Mouse (Mus musculus): ENCODE measurements around the gene Uba2. TPM values are rescaled to one million over a fixed set of nuclear protein-coding genes. Genes with fewer than 3 reads are reported as not detected.
"Not testable (repeated sequence)": the region's sequence is repeated elsewhere in the genome, so short reads cannot be mapped to it uniquely, and the experiment has no call there.

Gene Uba2
- 10 to 100 TPM; 51.0 to 53.5 TPM for total RNA-seq (2021)

DNA sequence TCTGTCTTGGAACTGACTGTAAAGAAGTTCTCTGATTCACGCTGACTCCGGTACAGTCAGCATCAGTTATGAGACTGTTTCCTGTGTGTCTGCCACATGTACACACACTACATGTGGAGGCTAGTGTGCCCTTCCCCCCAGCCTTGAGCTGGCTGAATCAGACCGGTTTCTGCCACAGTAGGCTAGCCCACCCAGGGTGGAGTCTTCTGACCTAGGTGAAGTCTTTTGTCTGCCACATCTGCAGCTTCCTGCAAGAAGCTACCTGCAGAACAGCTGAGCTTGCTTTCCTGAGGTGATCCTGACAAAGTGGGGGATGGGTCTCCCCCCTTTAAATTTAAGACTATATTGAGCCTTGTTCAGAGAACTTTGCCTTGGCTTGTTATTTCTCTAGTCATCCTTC is at the start of gene Uba2:
Gene Uba2, minus strand, starts transcription at position 146 of the 400 bp plus-strand sequence.
- intact Hi-C loops (cut with DNase I) = no loop called here

GRCm38 (mm10) chr7:34218496-34218895 is 49.1 kb upstream of the Uba2 start:
- intact Hi-C loops (cut with DNase I) = no loop called here
- no peak for DNase-seq

More for the DNA sequence above, at the start of gene Uba2:
- DNase-seq = no peak

DNA sequence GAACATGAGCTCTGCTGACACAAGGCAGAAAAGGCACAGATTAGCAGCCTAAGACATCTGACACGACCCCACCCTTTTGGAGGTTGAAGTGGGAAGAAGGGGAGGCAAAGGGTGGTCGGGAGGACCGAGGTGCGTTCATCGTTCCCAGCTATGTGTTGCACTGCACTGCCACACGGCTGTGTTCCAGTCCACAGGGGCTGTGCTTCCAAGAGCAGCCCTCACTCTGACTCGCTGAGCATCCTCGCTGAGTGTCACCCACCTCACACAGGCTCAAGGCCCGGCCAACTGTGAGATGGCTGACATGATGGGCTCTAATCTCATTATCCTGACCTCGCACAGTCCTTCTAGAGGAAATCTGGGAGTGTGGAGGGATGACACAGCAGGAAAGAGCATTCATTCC is 47.1 kb upstream of the Uba2 start:
- intact Hi-C loops (cut with DNase I) = no loop called here
- DNase-seq = no peak

DNA sequence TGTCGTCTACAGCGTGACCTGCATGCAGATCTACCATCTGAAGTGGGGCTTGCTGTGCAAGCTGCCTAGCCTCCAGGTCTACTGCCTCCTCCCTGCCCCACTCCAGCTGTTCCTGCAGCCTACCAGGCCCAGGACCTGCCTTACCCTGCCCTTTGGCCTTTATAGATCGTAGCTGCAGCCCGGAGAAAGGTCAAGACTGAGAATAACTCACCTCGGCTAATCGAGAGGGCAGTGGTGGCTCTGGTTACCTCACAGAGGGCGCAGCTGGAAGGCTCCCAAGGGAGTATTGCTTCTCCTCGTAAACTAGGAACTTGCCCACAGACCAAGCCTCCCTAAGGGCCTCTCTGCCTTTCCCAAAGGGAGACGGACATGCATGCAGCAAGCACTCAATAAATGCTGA is 46.1 kb upstream of the Uba2 start:
- DNase-seq = no peak
- intact Hi-C loops (cut with DNase I) = no loop called here

GRCm38 (mm10) chr7:34214644-34215043 is 45.2 kb upstream of the Uba2 start:
- intact Hi-C loops (cut with DNase I) = no loop called here
- no peak for DNase-seq

- no peak for DNase-seq
- intact Hi-C loops (cut with DNase I) = no loop called here
Observed at GRCm38 (mm10) chr7:34213281-34213680, 43.9 kb upstream of the Uba2 start.

DNA sequence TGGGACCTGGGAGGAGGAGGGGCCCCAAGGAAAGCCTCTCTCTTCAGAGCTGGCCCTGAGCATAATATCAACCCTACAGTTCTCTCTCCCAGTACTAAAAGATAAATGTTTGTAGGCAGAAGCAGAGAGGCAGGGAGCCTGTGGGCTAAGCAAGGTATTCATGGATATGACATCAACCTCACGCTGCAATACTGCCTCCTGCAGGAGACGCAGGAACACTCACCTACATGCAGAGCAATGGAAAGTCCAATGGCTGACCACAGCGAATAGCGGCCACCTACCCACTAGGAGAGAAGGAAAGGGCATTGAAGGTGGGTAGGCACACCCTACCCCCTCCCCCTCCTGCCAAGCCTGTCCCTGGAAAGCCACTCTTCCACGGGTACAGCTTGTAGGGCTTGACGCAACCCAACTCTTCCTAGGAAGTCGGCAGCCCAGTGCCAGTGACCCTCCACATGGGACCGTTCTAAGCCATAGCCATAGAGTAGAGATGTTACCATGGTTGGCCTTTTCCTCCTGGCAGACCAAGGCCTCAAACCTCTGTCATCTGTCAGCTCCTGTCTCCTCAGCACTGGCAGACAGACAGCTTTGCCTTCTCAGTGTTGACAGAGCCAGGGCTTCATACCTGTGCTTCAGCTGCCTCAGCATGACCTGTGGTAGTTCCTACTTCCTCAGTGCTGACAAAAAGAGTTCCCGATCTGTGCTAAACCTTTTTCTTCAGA is 38.8 kb upstream of the Uba2 start:
- DNase-seq = no peak
- intact Hi-C loops (cut with DNase I) = no loop called here

- DNase-seq = no peak
- intact Hi-C loops (cut with DNase I) = no loop called here
Observed at GRCm38 (mm10) chr7:34206331-34206730, 36.9 kb upstream of the Uba2 start.

DNA sequence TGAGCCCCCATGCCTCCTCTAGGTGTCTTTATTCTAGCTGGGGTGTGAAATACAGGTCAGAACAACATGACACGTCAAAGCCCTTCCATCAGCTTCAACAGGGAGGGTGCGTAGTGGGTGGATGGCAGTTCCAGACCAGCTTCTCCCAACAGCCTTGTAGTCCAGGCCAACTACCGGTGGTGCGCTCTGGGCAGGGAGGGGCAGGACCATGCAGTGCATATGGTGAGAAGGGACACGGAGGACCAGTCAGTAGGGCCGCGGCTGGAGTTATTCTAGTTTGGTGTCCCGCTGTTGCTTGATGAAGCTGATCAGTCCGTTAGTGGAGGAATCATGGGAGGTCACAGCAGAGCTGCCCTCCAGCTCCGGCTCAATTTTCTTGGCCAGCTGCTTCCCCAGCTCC is 32.7 kb upstream of the Uba2 start:
- intact Hi-C loops (cut with DNase I); DNase-seq: not testable (repeated sequence)

DNA sequence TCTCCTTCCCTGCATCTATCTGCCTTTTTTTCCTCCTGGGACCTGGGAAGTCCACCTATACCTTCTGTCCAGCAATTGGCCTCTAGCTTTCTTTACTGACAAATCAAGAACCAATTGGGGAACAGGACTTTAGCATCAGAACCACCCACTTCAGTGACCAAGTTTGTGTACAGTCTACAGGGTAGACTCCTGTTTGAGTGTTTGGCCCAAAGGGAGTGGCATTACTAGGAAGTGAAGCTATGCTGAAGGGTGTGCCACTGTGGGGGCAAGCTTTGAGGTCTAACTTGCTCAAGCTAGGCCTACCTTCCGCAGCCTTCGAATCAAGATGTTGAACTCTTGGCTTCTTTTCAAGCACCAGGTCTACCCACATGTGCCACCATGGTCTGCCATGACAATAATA is 31.4 kb upstream of the Uba2 start:
- no peak for DNase-seq
- intact Hi-C loops (cut with DNase I) = no loop called here

DNA sequence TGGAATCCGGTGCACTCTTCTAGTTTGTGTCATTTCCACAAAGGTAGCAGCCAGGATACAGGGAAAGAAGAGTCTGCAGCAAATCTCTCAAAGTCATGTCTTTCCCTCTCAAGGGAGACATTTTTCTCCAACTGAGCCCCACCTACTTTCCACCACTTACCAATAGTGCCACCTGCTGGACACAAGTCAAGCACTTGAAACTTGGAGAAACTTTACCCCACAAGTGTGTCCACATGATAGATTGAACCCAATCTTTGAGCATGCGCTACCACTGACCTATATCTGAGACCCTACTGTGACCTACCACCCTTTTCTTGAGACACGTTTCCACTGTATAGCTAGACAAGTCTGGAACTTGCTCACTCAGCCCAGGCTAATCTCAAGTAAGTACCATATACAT is 28.9 kb upstream of the Uba2 start:
- DNase-seq = peak; percentile 41 to 68
- intact Hi-C loops (cut with DNase I) = loop anchor here (5.0 kb wide), 1 partner anchor 216 kb away; no protein-coding TSS in a partner anchor

GRCm38 (mm10) chr7:34196132-34197128 is 27.0 kb upstream of the Uba2 start, which contains the start of gene Pdcd2l:
Pdcd2l (minus strand) TSS chr7:34196661.
- intact Hi-C loops (cut with DNase I) = loop anchor here (5.0 kb wide), 1 partner anchor 214 kb away; no protein-coding TSS in a partner anchor
- peak; percentile 93 to 94 for DNase-seq

DNA sequence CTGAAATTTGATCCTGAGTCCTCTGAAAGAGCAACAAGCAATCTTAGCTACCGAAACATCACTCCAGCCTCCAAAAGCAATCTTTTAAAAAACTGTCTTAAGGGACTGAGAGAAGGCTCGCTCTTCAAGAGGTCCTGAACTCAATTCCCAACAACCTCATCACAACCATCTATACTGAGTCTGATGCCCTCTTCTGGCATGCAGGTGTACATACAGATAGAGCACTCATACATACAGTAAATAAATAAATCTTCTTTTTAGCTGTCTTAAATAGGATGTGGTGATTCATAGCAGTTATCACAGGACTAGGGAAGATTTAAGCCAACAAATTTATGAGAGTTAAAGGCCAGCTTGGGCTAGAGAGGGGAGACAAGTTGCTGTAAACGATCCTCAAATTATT is 26.2 kb upstream of the Uba2 start:
- DNase-seq = no peak
- intact Hi-C loops (cut with DNase I) = loop anchor here (5.0 kb wide), 1 partner anchor 213 kb away; no protein-coding TSS in a partner anchor

DNA sequence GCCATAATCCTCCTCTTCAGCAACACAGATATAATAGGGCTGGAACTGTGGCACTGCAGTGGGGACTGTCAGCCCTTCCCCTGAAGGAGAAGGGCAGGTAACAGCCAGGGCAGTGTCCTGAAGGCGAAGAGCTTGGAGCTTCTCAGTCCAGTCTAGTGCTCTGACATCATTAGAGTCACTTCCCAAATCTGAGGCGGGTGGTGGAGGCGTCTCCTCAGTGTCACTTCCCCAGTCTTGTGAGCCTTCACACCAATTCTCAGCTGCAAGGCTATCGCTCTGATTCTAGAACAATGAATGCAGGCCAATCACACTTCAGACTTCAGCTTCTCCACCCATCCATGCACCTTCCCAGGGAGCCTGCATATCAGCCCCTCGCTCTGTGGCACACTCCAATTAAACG is 23.4 kb upstream of the Uba2 start:
- intact Hi-C loops (cut with DNase I) = no loop called here
- no peak for DNase-seq

GRCm38 (mm10) chr7:34189376-34189989 is 20.1 kb upstream of the Uba2 start:
- no peak for DNase-seq

DNA sequence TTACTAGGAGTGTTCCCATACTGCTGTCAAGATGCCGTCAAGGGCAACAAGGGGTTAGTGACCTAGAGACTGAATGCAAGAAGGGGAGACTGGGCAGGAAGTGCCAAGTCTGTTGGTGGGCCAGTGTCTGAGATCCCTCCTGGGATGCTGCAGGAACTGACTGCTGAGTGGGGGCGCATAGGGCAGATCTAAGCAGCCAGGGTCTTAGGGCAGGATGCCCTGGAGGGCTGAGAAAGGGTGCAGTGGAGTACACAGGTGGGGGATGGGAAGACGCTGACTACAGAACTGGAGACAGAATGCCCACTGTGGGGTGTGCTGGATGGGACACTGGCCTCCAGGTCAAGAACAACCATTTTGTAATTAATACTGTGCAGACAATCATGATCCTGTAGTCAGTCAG is 14.4 kb upstream of the Uba2 start:
- no peak for DNase-seq
- intact Hi-C loops (cut with DNase I) = no loop called here

More at GRCm38 (mm10) chr7:34189376-34189989, 20.1 kb upstream of the Uba2 start:
- intact Hi-C loops (cut with DNase I) = no loop called here

DNA sequence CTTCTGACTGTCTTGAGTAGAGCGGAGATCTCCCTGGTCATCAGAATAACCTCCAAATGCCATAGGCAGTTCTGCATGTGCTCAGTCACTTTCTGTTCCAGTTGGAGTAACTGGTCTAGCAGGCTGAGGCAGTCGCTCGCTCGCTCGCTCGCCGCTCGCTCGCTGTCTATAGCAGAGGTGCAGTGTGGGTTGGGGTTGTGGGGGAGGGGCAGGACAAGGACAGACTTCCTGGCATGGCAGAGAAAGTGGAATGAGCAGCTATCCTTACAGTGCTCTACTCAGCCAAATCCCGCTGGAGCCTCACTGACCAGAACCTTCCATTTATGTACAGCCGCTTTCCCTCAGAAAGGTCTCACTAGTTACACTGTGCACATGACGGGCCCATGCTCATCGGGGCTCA is 14.0 kb upstream of the Uba2 start:
- DNase-seq = no peak
- intact Hi-C loops (cut with DNase I) = no loop called here

GRCm38 (mm10) chr7:34176241-34176640 is 6.8 kb upstream of the Uba2 start:
- DNase-seq; intact Hi-C loops (cut with DNase I): not testable (repeated sequence)

DNA sequence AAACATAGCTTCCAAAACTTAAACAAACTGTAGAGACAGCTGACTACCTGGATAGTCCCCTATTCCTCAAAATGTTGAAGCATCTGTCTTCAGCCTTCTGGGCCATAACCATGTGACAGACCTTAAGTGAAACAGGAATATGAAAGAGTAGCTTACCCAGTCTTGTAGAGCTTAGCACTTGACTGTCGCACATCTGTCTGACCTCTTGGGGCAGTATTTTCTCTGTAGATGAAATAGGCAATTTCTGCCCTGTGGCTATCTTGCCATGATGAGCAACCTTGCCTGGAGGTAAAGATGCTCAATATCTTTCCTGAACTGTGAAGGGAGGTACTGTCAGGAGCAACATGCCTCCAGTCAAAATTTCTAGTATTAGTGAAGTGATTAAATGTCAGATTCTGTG is 2.9 kb upstream of the Uba2 start:
- intact Hi-C loops (cut with DNase I) = no loop called here
- no peak for DNase-seq

DNA sequence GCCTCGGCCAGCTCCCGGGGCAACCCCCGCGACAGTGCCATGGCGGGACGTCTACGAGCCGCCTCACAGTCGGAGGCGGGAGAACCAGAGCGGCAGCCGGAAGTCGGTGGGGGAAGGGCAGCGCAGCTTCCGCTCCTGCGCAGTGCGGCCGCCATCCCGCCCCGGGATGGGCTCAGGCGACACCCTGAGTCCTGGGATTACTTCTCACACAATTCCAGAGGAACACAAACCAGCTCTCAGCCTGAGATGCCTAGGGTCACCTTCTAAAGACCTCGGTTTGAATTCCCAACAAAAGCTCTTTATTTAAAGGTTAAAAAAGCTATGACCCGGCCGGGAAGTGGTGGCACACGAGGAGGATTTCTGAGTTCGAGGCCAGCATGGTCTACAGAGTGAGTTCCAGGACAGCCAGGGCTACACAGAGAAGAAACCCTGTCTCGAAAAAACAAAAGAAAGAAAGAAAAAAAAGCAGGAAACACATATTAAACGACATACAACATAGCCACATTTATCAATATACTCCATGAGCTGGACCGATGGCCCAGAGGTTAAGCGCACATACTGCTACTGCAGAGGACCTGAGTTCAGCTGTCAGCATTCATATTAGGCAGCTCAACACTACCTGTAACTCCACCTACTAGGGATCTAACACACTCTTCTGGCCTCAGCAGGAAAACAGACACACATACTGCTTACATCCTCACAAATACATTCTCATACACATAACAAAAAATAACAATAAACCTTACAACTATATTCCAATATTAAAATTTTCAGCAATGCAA is 738 bp downstream of the Uba2 start:
- peak; percentile 94 to 96 for DNase-seq
- intact Hi-C loops (cut with DNase I) = no loop called here
